Mouse (Mus musculus): Measurements from ENCODE around the gene Cd2. TPM values are rescaled to one million over a fixed set of nuclear protein-coding genes. Genes with fewer than 3 reads are reported as not detected.

Gene Cd2
- polyA plus RNA-seq, 1 experiment from 2014 or later, result 0.17 TPM

DNA sequence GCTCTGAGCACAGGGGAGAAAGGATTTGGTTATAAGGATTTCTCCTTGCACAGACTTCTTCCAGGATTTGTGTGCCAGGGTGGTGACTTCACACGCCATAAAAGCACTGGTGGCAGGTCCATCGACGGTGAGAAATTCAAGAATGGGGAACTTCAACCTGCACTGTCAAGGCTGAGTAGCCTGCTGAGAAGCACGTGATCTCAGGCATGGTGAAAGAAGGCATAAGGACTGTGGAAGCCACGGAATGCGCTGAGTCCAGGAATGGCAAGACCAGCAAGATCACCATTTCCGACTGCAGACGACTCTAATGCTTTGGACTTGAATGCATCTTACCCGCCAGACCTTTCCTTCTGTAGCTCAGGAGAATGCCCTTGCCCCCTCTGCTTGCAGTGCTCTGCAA, 23.2 kb upstream of the Cd2 start:
- Histone ChIP-seq H3K4me1 (ENCODE audit: control insufficient read depth, insufficient read depth, low read length) (peaks cover 2% of the 10 kb centered on the region; the same call in 1 of the 2 replicates), H3K4me3 (ENCODE audit: low read depth, low read length) (no peak overlapping the region), H3K9ac (replicated peaks; ENCODE audit: low read depth, low read length) (no peak overlapping the region), H3K36me3 (ENCODE audit: control insufficient read depth, insufficient read depth, low read length) (no peaks in the 10 kb centered on the region), H3K27me3 (ENCODE audit: control insufficient read depth, insufficient read depth, low read length) (no peaks in the 10 kb centered on the region), H3K9me3 (ENCODE audit: control insufficient read depth, low read length) (no peaks in the 10 kb centered on the region), H3K4me2 (ENCODE audit: low read depth, low read length) (no peak overlapping the region), H3K27ac (ENCODE audit: low read depth, low read length) (no peak overlapping the region)
- ATAC-seq (ENCODE audit: low read depth), result no peak
- WGBS, result 69% methylated on average over 9 of the region's 9 CpGs

GRCm38 (mm10) chr3:101309626-101310025, 21.9 kb upstream of the Cd2 start:
- no peak overlapping the region for H3K4me2 ChIP-seq (ENCODE audit: low read depth, low read length)
- H3K4me1 ChIP-seq (ENCODE audit: control insufficient read depth, insufficient read depth, low read length), result peaks cover 2% of the 10 kb centered on the region; the same call in 1 of the 2 replicates
- no peaks in the 10 kb centered on the region for H3K9me3 ChIP-seq (ENCODE audit: control insufficient read depth, low read length)
- no peak overlapping the region for H3K9ac ChIP-seq (replicated peaks; ENCODE audit: low read depth, low read length)
- H3K27ac ChIP-seq (ENCODE audit: low read depth, low read length), result no peak overlapping the region
- no peak for ATAC-seq (ENCODE audit: low read depth)
- H3K36me3 ChIP-seq (ENCODE audit: control insufficient read depth, insufficient read depth, low read length), result no peaks in the 10 kb centered on the region
- H3K27me3 ChIP-seq (ENCODE audit: control insufficient read depth, insufficient read depth, low read length), result no peaks in the 10 kb centered on the region
- H3K4me3 ChIP-seq (ENCODE audit: low read depth, low read length), result no peak overlapping the region
- 74% methylated on average over 3 of the region's 3 CpGs for WGBS

GRCm38 (mm10) chr3:101306090-101306489, 18.4 kb upstream of the Cd2 start:
- H3K27ac ChIP-seq (ENCODE audit: low read depth, low read length), result no peak overlapping the region
- WGBS, result 76% methylated on average over 9 of the region's 9 CpGs
- H3K4me1 ChIP-seq (ENCODE audit: control insufficient read depth, insufficient read depth, low read length), result peaks cover 2% of the 10 kb centered on the region; the same call in 1 of the 2 replicates
- H3K4me2 ChIP-seq (ENCODE audit: low read depth, low read length), result no peak overlapping the region
- no peaks in the 10 kb centered on the region for H3K36me3 ChIP-seq (ENCODE audit: control insufficient read depth, insufficient read depth, low read length)
- no peak overlapping the region for H3K9ac ChIP-seq (replicated peaks; ENCODE audit: low read depth, low read length)
- H3K27me3 ChIP-seq (ENCODE audit: control insufficient read depth, insufficient read depth, low read length), result no peaks in the 10 kb centered on the region
- H3K9me3 ChIP-seq (ENCODE audit: control insufficient read depth, low read length), result no peaks in the 10 kb centered on the region
- no peak for ATAC-seq (ENCODE audit: low read depth)
- no peak overlapping the region for H3K4me3 ChIP-seq (ENCODE audit: low read depth, low read length)

GRCm38 (mm10) chr3:101305046-101305445, 17.3 kb upstream of the Cd2 start:
- WGBS, result 80% methylated on average over 2 of the region's 2 CpGs

GRCm38 (mm10) chr3:101304156-101304555, 16.4 kb upstream of the Cd2 start:
- 26% methylated on average over 8 of the region's 8 CpGs for WGBS
- H3K9ac ChIP-seq (replicated peaks; ENCODE audit: low read depth, low read length), result no peak overlapping the region
- H3K4me2 ChIP-seq (ENCODE audit: low read depth, low read length), result no peak overlapping the region
- no peak overlapping the region for H3K4me3 ChIP-seq (ENCODE audit: low read depth, low read length)
- H3K9me3 ChIP-seq (ENCODE audit: control insufficient read depth, low read length), result no peaks in the 10 kb centered on the region
- H3K27ac ChIP-seq (ENCODE audit: low read depth, low read length), result no peak overlapping the region
- ATAC-seq (ENCODE audit: low read depth), result no peak; the same call in 1 of the 2 replicates
- peaks cover 20% of the 10 kb centered on the region; the same call in 1 of the 2 replicates for H3K4me1 ChIP-seq (ENCODE audit: control insufficient read depth, insufficient read depth, low read length)
- no peaks in the 10 kb centered on the region for H3K36me3 ChIP-seq (ENCODE audit: control insufficient read depth, insufficient read depth, low read length)
- no peaks in the 10 kb centered on the region for H3K27me3 ChIP-seq (ENCODE audit: control insufficient read depth, insufficient read depth, low read length)

More at GRCm38 (mm10) chr3:101305046-101305445, 17.3 kb upstream of the Cd2 start:
- Histone ChIP-seq H3K27me3 (ENCODE audit: control insufficient read depth, insufficient read depth, low read length) (no peaks in the 10 kb centered on the region), H3K27ac (ENCODE audit: low read depth, low read length) (no peak overlapping the region), H3K9me3 (ENCODE audit: control insufficient read depth, low read length) (no peaks in the 10 kb centered on the region), H3K4me2 (ENCODE audit: low read depth, low read length) (no peak overlapping the region), H3K36me3 (ENCODE audit: control insufficient read depth, insufficient read depth, low read length) (no peaks in the 10 kb centered on the region), H3K9ac (replicated peaks; ENCODE audit: low read depth, low read length) (no peak overlapping the region), H3K4me3 (ENCODE audit: low read depth, low read length) (no peak overlapping the region), H3K4me1 (ENCODE audit: control insufficient read depth, insufficient read depth, low read length) (peaks cover 11% of the 10 kb centered on the region; the same call in 1 of the 2 replicates)
- no peak for ATAC-seq (ENCODE audit: low read depth)

DNA sequence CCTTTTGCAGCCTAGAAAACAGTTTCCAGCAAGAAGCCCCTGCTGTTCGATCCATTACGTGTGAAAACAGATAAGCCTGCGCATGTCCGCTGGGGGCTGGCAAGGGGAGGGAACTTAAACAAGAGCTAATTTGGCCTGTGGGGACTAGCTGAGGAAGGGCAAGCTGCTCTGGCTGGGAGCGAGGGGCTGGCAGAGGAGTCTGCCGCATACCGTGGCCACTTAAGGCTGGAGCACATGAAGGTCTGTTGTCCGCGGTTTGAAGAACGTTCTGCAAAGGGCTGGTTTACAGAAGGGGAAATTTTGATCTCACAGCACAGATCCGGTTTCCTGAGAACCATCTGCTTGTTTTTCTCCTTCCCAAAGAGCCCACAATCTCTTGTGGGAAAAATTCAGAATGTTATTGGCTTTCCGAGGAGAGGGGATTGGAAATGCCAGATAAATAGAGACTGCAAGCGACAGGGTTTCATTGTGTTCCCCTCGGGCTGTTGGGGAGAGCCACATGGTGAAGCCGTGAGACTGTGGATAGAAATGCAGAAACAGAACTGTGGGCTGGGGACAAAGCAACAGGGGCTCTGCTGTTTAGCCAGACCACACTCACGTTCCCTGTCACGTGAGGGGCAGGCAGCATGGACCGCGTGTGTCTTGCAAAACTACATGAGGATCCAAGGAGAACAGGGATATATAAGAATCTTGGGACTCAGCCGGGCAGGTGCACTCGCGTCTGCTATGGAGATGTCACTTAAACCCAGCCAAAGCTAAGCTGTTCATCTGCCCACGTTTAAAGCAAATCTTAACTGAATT, 12.7 kb upstream of the Cd2 start:
- Histone ChIP-seq H3K4me3 (ENCODE audit: low read depth, low read length) (no peak overlapping the region), H3K9ac (replicated peaks; ENCODE audit: low read depth, low read length) (no peak overlapping the region; the same call in 1 of the 2 replicates), H3K27ac (ENCODE audit: low read depth, low read length) (peak overlapping the region; percentile 68), H3K27me3 (ENCODE audit: control insufficient read depth, insufficient read depth, low read length) (no peaks in the 10 kb centered on the region), H3K36me3 (ENCODE audit: control insufficient read depth, insufficient read depth, low read length) (no peaks in the 10 kb centered on the region), H3K9me3 (ENCODE audit: control insufficient read depth, low read length) (no peaks in the 10 kb centered on the region), H3K4me1 (ENCODE audit: control insufficient read depth, insufficient read depth, low read length) (peaks cover 17% of the 10 kb centered on the region; the same call in 1 of the 2 replicates), H3K4me2 (ENCODE audit: low read depth, low read length) (peak overlapping the region; percentile 35)
- peak; percentile 71; the same call in 1 of the 2 replicates for ATAC-seq (ENCODE audit: low read depth)
- WGBS, result 21% methylated on average over 23 of the region's 23 CpGs

GRCm38 (mm10) chr3:101299591-101299990, 11.9 kb upstream of the Cd2 start:
- no peak overlapping the region for H3K4me3 ChIP-seq (ENCODE audit: low read depth, low read length)
- H3K36me3 ChIP-seq (ENCODE audit: control insufficient read depth, insufficient read depth, low read length), result no peaks in the 10 kb centered on the region
- WGBS, result 38% methylated on average over 6 of the region's 6 CpGs
- no peaks in the 10 kb centered on the region for H3K27me3 ChIP-seq (ENCODE audit: control insufficient read depth, insufficient read depth, low read length)
- H3K4me2 ChIP-seq (ENCODE audit: low read depth, low read length), result no peak overlapping the region
- no peak for ATAC-seq (ENCODE audit: low read depth)
- no peaks in the 10 kb centered on the region for H3K9me3 ChIP-seq (ENCODE audit: control insufficient read depth, low read length)
- peaks cover 17% of the 10 kb centered on the region; the same call in 1 of the 2 replicates for H3K4me1 ChIP-seq (ENCODE audit: control insufficient read depth, insufficient read depth, low read length)
- H3K27ac ChIP-seq (ENCODE audit: low read depth, low read length), result no peak overlapping the region
- H3K9ac ChIP-seq (replicated peaks; ENCODE audit: low read depth, low read length), result no peak overlapping the region

GRCm38 (mm10) chr3:101297221-101297620, 9.5 kb upstream of the Cd2 start:
- WGBS, result 93% methylated on average over 5 of the region's 5 CpGs
- ATAC-seq (ENCODE audit: low read depth), result no peak

More at GRCm38 (mm10) chr3:101297221-101297620, 9.5 kb upstream of the Cd2 start:
- no peak overlapping the region for H3K27ac ChIP-seq (ENCODE audit: low read depth, low read length)
- no peaks in the 10 kb centered on the region for H3K27me3 ChIP-seq (ENCODE audit: control insufficient read depth, insufficient read depth, low read length)
- H3K36me3 ChIP-seq (ENCODE audit: control insufficient read depth, insufficient read depth, low read length), result no peaks in the 10 kb centered on the region
- H3K4me2 ChIP-seq (ENCODE audit: low read depth, low read length), result no peak overlapping the region
- H3K4me1 ChIP-seq (ENCODE audit: control insufficient read depth, insufficient read depth, low read length), result peaks cover 17% of the 10 kb centered on the region; the same call in 1 of the 2 replicates
- no peak overlapping the region for H3K4me3 ChIP-seq (ENCODE audit: low read depth, low read length)
- H3K9ac ChIP-seq (replicated peaks; ENCODE audit: low read depth, low read length), result no peak overlapping the region
- no peaks in the 10 kb centered on the region for H3K9me3 ChIP-seq (ENCODE audit: control insufficient read depth, low read length)

All from neural tube, embryonic 14.5 days (tissue).